11 mouse cellular contexts compared by ENCODE assay signal in genomic region chr8:111596485-111596821, GRCm38 (mm10). TPM values are rescaled to one million over a fixed set of nuclear protein-coding genes. Genes with fewer than 3 reads are reported as not detected.
A peak's percentile ranks its signal among the peaks of the same experiment; 100 is the strongest.
DNase-seq lines count a peak whose midpoint lies in the region; ATAC-seq and TF ChIP-seq lines count a peak whose summit lies in the region.
"Had no signal": no experiment of that assay in that cellular context is flagged by ENCODE, and none has a peak within 500 bp of the region (broad histone marks: within the 10 kb centered on the region; RNA-seq: fewer than 3 reads in every experiment).

No protein-coding gene starts in this region.

- TF ChIP-seq CTCF in hindbrain, postnatal 0 days (IDR thresholded peaks at IDR 0.05; ENCODE audit: low read depth), result no peak

- H3K36me3 ChIP-seq in hindbrain, embryonic 13.5 days, result no peaks in the 10 kb centered on the region
- no peaks in the 10 kb centered on the region for H3K36me3 ChIP-seq in hindbrain, postnatal 0 days (ENCODE audit: insufficient read depth, low read length)
- no peaks in the 10 kb centered on the region for H3K36me3 ChIP-seq in neural tube, embryonic 11.5 days (ENCODE audit: control insufficient read depth, insufficient read depth, low read length)
- H3K36me3 ChIP-seq in liver, embryonic 11.5 days (ENCODE audit: control insufficient read depth, insufficient read depth, low read length), result no peaks in the 10 kb centered on the region
- no peaks in the 10 kb centered on the region for H3K36me3 ChIP-seq in stomach, embryonic 15.5 days

- H3K9ac ChIP-seq in hindbrain, embryonic 13.5 days, result no peak overlapping the region
- H3K9ac ChIP-seq in hindbrain, postnatal 0 days (replicated peaks; ENCODE audit: low read length), result no peak overlapping the region
- H3K9ac ChIP-seq in neural tube, embryonic 11.5 days (ENCODE audit: low read length), result no peak overlapping the region
- H3K9ac ChIP-seq in liver, embryonic 11.5 days (ENCODE audit: low read depth, low read length), result no peak overlapping the region
- H3K9ac ChIP-seq in stomach, embryonic 15.5 days, result no peak overlapping the region

- H3K4me2 ChIP-seq in hindbrain, embryonic 13.5 days, result no peak overlapping the region
- H3K4me2 ChIP-seq in hindbrain, postnatal 0 days (ENCODE audit: low read depth, low read length), result no peak overlapping the region
- H3K4me2 ChIP-seq in neural tube, embryonic 11.5 days (ENCODE audit: low read depth), result no peak overlapping the region
- H3K4me2 ChIP-seq in liver, embryonic 11.5 days, result peak overlapping the region; percentile 67
- H3K4me2 ChIP-seq in stomach, embryonic 15.5 days, result no peak overlapping the region

- H3K27me3 ChIP-seq in hindbrain, embryonic 13.5 days, result no peaks in the 10 kb centered on the region
- H3K27me3 ChIP-seq in hindbrain, postnatal 0 days (ENCODE audit: insufficient read depth, low read length), result no peaks in the 10 kb centered on the region
- no peaks in the 10 kb centered on the region for H3K27me3 ChIP-seq in neural tube, embryonic 11.5 days (ENCODE audit: control insufficient read depth, insufficient read depth, low read length)
- H3K27me3 ChIP-seq in liver, embryonic 11.5 days (replicated peaks; ENCODE audit: control insufficient read depth, insufficient read depth, low read length), result no peaks in the 10 kb centered on the region
- H3K27me3 ChIP-seq in stomach, embryonic 15.5 days (replicated peaks), result no peaks in the 10 kb centered on the region

- peaks cover 65% of the 10 kb centered on the region for H3K4me1 ChIP-seq in hindbrain, embryonic 13.5 days (replicated peaks)
- 0 out of 2 replicates have a peak, but pooled peaks cover 13% of the 10 kb centered on the region for H3K4me1 ChIP-seq in hindbrain, postnatal 0 days (ENCODE audit: insufficient read depth, low read length)
- peaks cover 14% of the 10 kb centered on the region for H3K4me1 ChIP-seq in neural tube, embryonic 11.5 days (ENCODE audit: control insufficient read depth, insufficient read depth, low read length)
- H3K4me1 ChIP-seq in liver, embryonic 11.5 days (replicated peaks; ENCODE audit: control insufficient read depth, insufficient read depth, low read length), result peaks cover 61% of the 10 kb centered on the region
- H3K4me1 ChIP-seq in stomach, embryonic 15.5 days, result peaks cover 40% of the 10 kb centered on the region

- H3K9me3 ChIP-seq in hindbrain, embryonic 13.5 days, result no peaks in the 10 kb centered on the region
- H3K9me3 ChIP-seq in hindbrain, postnatal 0 days (ENCODE audit: low read length), result no peaks in the 10 kb centered on the region
- H3K9me3 ChIP-seq in neural tube, embryonic 11.5 days (ENCODE audit: control insufficient read depth, low read length), result no peaks in the 10 kb centered on the region
- no peaks in the 10 kb centered on the region for H3K9me3 ChIP-seq in liver, embryonic 11.5 days (ENCODE audit: control insufficient read depth, low read length)
- H3K9me3 ChIP-seq in stomach, embryonic 15.5 days, result no peaks in the 10 kb centered on the region

- ATAC-seq in hindbrain, embryonic 13.5 days (ENCODE audit: low FRiP score), result no peak
- no peak for ATAC-seq in hindbrain, postnatal 0 days
- no peak for ATAC-seq in neural tube, embryonic 11.5 days (ENCODE audit: insufficient read depth, low FRiP score, low TSS enrichment)
- ATAC-seq in liver, embryonic 11.5 days (replicated peaks; ENCODE audit: low FRiP score), result 0 out of 2 replicates have a peak, but pooled peaks have one; percentile 35
- ATAC-seq in stomach, embryonic 15.5 days (ENCODE audit: insufficient read depth, low FRiP score, low read depth), result no peak

- no peak overlapping the region for H3K4me3 ChIP-seq in hindbrain, embryonic 13.5 days
- H3K4me3 ChIP-seq in hindbrain, postnatal 0 days (ENCODE audit: low read length), result no peak overlapping the region
- no peak overlapping the region for H3K4me3 ChIP-seq in neural tube, embryonic 11.5 days (ENCODE audit: low read depth, low read length)
- H3K4me3 ChIP-seq in liver, embryonic 11.5 days (ENCODE audit: low read depth, low read length), result peak overlapping the region; percentile 30; the same call in 1 of the 2 replicates
- H3K4me3 ChIP-seq in stomach, embryonic 15.5 days (replicated peaks), result no peak overlapping the region

- DNase-seq in hindbrain, postnatal 0 days (ENCODE audit: low spot score), result no peak
- DNase-seq in neural tube, embryonic 11.5 days (ENCODE audit: low spot score), result no peak
- no peak for DNase-seq in neural tube, embryonic 10.5 days (ENCODE audit: extremely low spot score, low spot score)
- DNase-seq in liver, embryonic 11.5 days (ENCODE audit: low spot score), result no peak
- no peak for DNase-seq in frontal cortex, postnatal 25 days (ENCODE audit: low spot score in 2 of 2)
- DNase-seq in adrenal gland, adult (ENCODE audit: inconsistent age in 2 of 2, low spot score in 1 of 2), result no peak
- DNase-seq: cerebellum, adult 18-20 months; right cerebral cortex, postnatal 25 days had no signal

- peak overlapping the region; percentile 13; the same call in 1 of the 2 replicates for H3K27ac ChIP-seq in hindbrain, embryonic 13.5 days
- no peak overlapping the region for H3K27ac ChIP-seq in hindbrain, postnatal 0 days
- H3K27ac ChIP-seq in neural tube, embryonic 11.5 days (ENCODE audit: low read depth, low read length), result 0 out of 2 replicates have a peak overlapping the region, but pooled peaks have one; percentile 14
- peak overlapping the region; percentile 76 for H3K27ac ChIP-seq in liver, embryonic 11.5 days (ENCODE audit: low read depth, low read length)
- peak overlapping the region; percentile 83 for H3K27ac ChIP-seq in stomach, embryonic 15.5 days

- WGBS in hindbrain, embryonic 13.5 days, result 59% methylated on average over 3 of the region's 3 CpGs
- 44% methylated on average over 3 of the region's 3 CpGs for WGBS in hindbrain, postnatal 0 days
- 69% methylated on average over 3 of the region's 3 CpGs for WGBS in neural tube, embryonic 11.5 days
- WGBS in liver, embryonic 11.5 days, result 9% methylated on average over 3 of the region's 3 CpGs
- 38% methylated on average over 3 of the region's 3 CpGs for WGBS in stomach, embryonic 15.5 days

RNA-seq across cellular contexts. Expression of gene Ldhd, which starts 33.7 kb away (rescaled TPM):
- 0.52 and 0.53 TPM in 2 replicates for polyA plus RNA-seq in hindbrain, embryonic 13.5 days (2015; fragmentation: Nextera tagmentation; extraction: Ambion mirVana)
- total RNA-seq in hindbrain, postnatal 0 days (2014; rRNA removed), result 2.9 and 3.6 TPM in 2 replicates
- polyA plus RNA-seq in hindbrain, postnatal 0 days (2015; fragmentation: Nextera tagmentation; extraction: Ambion mirVana), result 2.2 and 2.8 TPM in 2 replicates
- 0.15 and 0.21 TPM in 2 replicates for polyA plus RNA-seq in neural tube, embryonic 11.5 days (2014; fragmentation: Nextera tagmentation; extraction: Ambion mirVana)
- polyA plus RNA-seq in liver, embryonic 11.5 days (2014; fragmentation: Nextera tagmentation; extraction: Ambion mirVana), result 0.10 and 0.16 TPM in 2 replicates
- polyA plus RNA-seq in stomach, embryonic 15.5 days (2015; fragmentation: Nextera tagmentation; extraction: Ambion mirVana), result 1.2 and 1.7 TPM in 2 replicates
- total RNA-seq: monocyte, adult 5-6 weeks had no signal

RNA-seq across cellular contexts. Expression of gene Zfp1, which starts 46.7 kb away (rescaled TPM):
- polyA plus RNA-seq in hindbrain, embryonic 13.5 days (2015; fragmentation: Nextera tagmentation; extraction: Ambion mirVana), result 27.6 and 28.1 TPM in 2 replicates
- 15.0 and 15.5 TPM in 2 replicates for total RNA-seq in hindbrain, postnatal 0 days (2014; rRNA removed)
- 21.0 and 21.2 TPM in 2 replicates for polyA plus RNA-seq in hindbrain, postnatal 0 days (2015; fragmentation: Nextera tagmentation; extraction: Ambion mirVana)
- polyA plus RNA-seq in neural tube, embryonic 11.5 days (2014; fragmentation: Nextera tagmentation; extraction: Ambion mirVana), result 22.3 and 22.7 TPM in 2 replicates
- 14.2 and 15.6 TPM in 2 replicates for polyA plus RNA-seq in liver, embryonic 11.5 days (2014; fragmentation: Nextera tagmentation; extraction: Ambion mirVana)
- 17.7 and 19.8 TPM in 2 replicates for polyA plus RNA-seq in stomach, embryonic 15.5 days (2015; fragmentation: Nextera tagmentation; extraction: Ambion mirVana)
